Mouse (Mus musculus): ENCODE results near the gene Fgf12. TPM values are rescaled to one million over a fixed set of nuclear protein-coding genes. Genes with fewer than 3 reads are reported as not detected.
A peak's percentile ranks its signal among the peaks of the same experiment; 100 is the strongest.

Gene Fgf12
- polyA plus RNA-seq, 1 experiment from 2014 or later = 67.3 TPM

GRCm38 (mm10) chr16:28696851-28697250 lies 56.0 kb downstream of the Fgf12 start:
- H3K4me2 ChIP-seq (ENCODE audit: low read length) = no peak overlapping the region
- H3K4me1 ChIP-seq (ENCODE audit: control insufficient read depth, insufficient read depth, low read depth, low read length) = no peaks in the 10 kb centered on the region
- H3K27ac ChIP-seq (ENCODE audit: low read depth, low read length) = no peak overlapping the region
- H3K4me3 ChIP-seq (ENCODE audit: low read length) = no peak overlapping the region
- no peak for ATAC-seq
- no peak overlapping the region for H3K9ac ChIP-seq (ENCODE audit: low read depth, low read length)
- no peaks in the 10 kb centered on the region for H3K27me3 ChIP-seq (replicated peaks; ENCODE audit: control insufficient read depth, insufficient read depth, low read length)
- WGBS = 88% methylated on average over 3 of the region's 3 CpGs
- no peaks in the 10 kb centered on the region for H3K36me3 ChIP-seq (ENCODE audit: control insufficient read depth, insufficient read depth, low read length)
- no peaks in the 10 kb centered on the region for H3K9me3 ChIP-seq (ENCODE audit: control insufficient read depth, low read length)

GRCm38 (mm10) chr16:28694113-28694899 lies 58.6 kb downstream of the Fgf12 start:
- no peaks in the 10 kb centered on the region for H3K27me3 ChIP-seq (replicated peaks; ENCODE audit: control insufficient read depth, insufficient read depth, low read length)
- peak overlapping the region; percentile 19 for H3K27ac ChIP-seq (ENCODE audit: low read depth, low read length)
- 55% methylated on average over 15 of the region's 15 CpGs for WGBS
- no peak for ATAC-seq
- H3K4me2 ChIP-seq (ENCODE audit: low read length) = peak overlapping the region; percentile 33; the same call in 1 of the 2 replicates
- H3K9me3 ChIP-seq (ENCODE audit: control insufficient read depth, low read length) = no peaks in the 10 kb centered on the region
- no peaks in the 10 kb centered on the region for H3K4me1 ChIP-seq (ENCODE audit: control insufficient read depth, insufficient read depth, low read depth, low read length)
- H3K4me3 ChIP-seq (ENCODE audit: low read length) = no peak overlapping the region
- no peak overlapping the region for H3K9ac ChIP-seq (ENCODE audit: low read depth, low read length)
- H3K36me3 ChIP-seq (ENCODE audit: control insufficient read depth, insufficient read depth, low read length) = no peaks in the 10 kb centered on the region

DNA sequence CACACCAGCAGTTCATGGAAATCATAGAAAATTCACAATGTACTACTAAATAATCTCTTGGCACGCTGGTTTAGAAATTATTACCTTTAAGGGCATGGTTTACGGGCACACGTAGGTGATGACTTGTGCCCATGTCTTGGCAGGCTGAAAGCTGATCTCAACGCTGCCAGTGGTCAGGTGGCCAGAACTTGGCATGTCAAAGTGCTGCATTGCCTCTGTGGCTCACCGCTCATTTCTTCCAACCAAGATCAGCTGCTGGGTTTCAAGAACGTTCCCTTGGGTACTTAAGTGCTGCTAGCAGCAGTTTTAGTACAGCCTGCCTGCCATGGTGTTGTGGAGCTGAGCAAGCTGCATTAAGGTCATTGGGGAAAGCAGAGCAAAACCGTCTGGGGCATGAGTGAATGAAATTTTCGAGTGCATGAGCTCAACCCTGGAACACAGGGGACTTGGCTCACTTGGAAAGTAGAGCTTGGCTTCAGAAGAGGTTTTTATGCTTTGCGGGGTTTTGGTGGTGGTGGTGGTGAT lies 63.9 kb downstream of the Fgf12 start:
- Histone ChIP-seq H3K27ac (ENCODE audit: low read depth, low read length) (no peak overlapping the region), H3K9ac (ENCODE audit: low read depth, low read length) (no peak overlapping the region), H3K27me3 (replicated peaks; ENCODE audit: control insufficient read depth, insufficient read depth, low read length) (no peaks in the 10 kb centered on the region), H3K4me1 (ENCODE audit: control insufficient read depth, insufficient read depth, low read depth, low read length) (no peaks in the 10 kb centered on the region), H3K4me3 (ENCODE audit: low read length) (no peak overlapping the region), H3K36me3 (ENCODE audit: control insufficient read depth, insufficient read depth, low read length) (no peaks in the 10 kb centered on the region), H3K9me3 (ENCODE audit: control insufficient read depth, low read length) (no peaks in the 10 kb centered on the region), H3K4me2 (ENCODE audit: low read length) (no peak overlapping the region)
- ATAC-seq = no peak
- WGBS = 91% methylated on average over 9 of the region's 9 CpGs

- Histone ChIP-seq H3K4me3 (ENCODE audit: low read length) (no peak overlapping the region), H3K27ac (ENCODE audit: low read depth, low read length) (no peak overlapping the region), H3K9ac (ENCODE audit: low read depth, low read length) (no peak overlapping the region), H3K9me3 (ENCODE audit: control insufficient read depth, low read length) (no peaks in the 10 kb centered on the region), H3K27me3 (replicated peaks; ENCODE audit: control insufficient read depth, insufficient read depth, low read length) (no peaks in the 10 kb centered on the region), H3K4me1 (ENCODE audit: control insufficient read depth, insufficient read depth, low read depth, low read length) (no peaks in the 10 kb centered on the region), H3K4me2 (ENCODE audit: low read length) (no peak overlapping the region), H3K36me3 (ENCODE audit: control insufficient read depth, insufficient read depth, low read length) (no peaks in the 10 kb centered on the region)
- ATAC-seq = no peak
- 95% methylated on average over 3 of the region's 3 CpGs for WGBS
Measured at GRCm38 (mm10) chr16:28681625-28682024, 71.2 kb downstream of the Fgf12 start.

- Histone ChIP-seq H3K4me3 (ENCODE audit: low read length) (no peak overlapping the region), H3K4me2 (ENCODE audit: low read length) (no peak overlapping the region), H3K27ac (ENCODE audit: low read depth, low read length) (no peak overlapping the region), H3K9ac (ENCODE audit: low read depth, low read length) (no peak overlapping the region), H3K4me1 (ENCODE audit: control insufficient read depth, insufficient read depth, low read depth, low read length) (no peaks in the 10 kb centered on the region), H3K36me3 (ENCODE audit: control insufficient read depth, insufficient read depth, low read length) (no peaks in the 10 kb centered on the region), H3K27me3 (replicated peaks; ENCODE audit: control insufficient read depth, insufficient read depth, low read length) (no peaks in the 10 kb centered on the region), H3K9me3 (ENCODE audit: control insufficient read depth, low read length) (no peaks in the 10 kb centered on the region)
- WGBS = 76% methylated on average over 5 of the region's 5 CpGs
- peak; percentile 72 for ATAC-seq
Measured at GRCm38 (mm10) chr16:28668815-28669347, 84.0 kb downstream of the Fgf12 start.

GRCm38 (mm10) chr16:28652640-28653039 lies 100.2 kb downstream of the Fgf12 start:
- H3K9me3 ChIP-seq (ENCODE audit: control insufficient read depth, low read length) = no peaks in the 10 kb centered on the region
- no peak overlapping the region for H3K27ac ChIP-seq (ENCODE audit: low read depth, low read length)
- WGBS = 83% methylated on average over 10 of the region's 10 CpGs
- peaks cover 3% of the 10 kb centered on the region for H3K4me1 ChIP-seq (ENCODE audit: control insufficient read depth, insufficient read depth, low read depth, low read length)
- H3K4me2 ChIP-seq (ENCODE audit: low read length) = no peak overlapping the region
- no peak overlapping the region for H3K9ac ChIP-seq (ENCODE audit: low read depth, low read length)
- H3K4me3 ChIP-seq (ENCODE audit: low read length) = no peak overlapping the region
- H3K27me3 ChIP-seq (replicated peaks; ENCODE audit: control insufficient read depth, insufficient read depth, low read length) = no peaks in the 10 kb centered on the region
- H3K36me3 ChIP-seq (ENCODE audit: control insufficient read depth, insufficient read depth, low read length) = no peaks in the 10 kb centered on the region
- ATAC-seq = no peak

DNA sequence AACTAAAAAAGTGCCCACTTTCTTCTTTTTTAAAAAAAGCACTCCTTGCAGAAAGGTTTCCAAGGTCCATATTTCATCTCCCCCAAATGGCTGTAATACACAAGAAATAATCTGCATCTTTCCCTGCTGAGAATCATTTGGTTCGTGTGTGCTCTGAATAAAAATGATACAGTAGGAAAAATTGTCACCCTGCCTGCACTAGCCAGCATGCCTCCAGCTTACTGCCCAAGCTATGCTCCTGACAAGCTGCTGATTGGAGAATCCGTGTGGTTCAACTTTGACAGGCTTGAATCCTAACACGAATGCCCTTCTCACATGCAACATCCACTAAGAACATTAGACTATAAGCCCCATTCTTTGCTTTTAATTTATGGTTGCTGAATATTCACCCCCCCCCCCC lies 102.3 kb downstream of the Fgf12 start:
- H3K4me1 ChIP-seq (ENCODE audit: control insufficient read depth, insufficient read depth, low read depth, low read length) = peaks cover 3% of the 10 kb centered on the region
- ATAC-seq = peak; percentile 27; the same call in 1 of the 2 replicates

DNA sequence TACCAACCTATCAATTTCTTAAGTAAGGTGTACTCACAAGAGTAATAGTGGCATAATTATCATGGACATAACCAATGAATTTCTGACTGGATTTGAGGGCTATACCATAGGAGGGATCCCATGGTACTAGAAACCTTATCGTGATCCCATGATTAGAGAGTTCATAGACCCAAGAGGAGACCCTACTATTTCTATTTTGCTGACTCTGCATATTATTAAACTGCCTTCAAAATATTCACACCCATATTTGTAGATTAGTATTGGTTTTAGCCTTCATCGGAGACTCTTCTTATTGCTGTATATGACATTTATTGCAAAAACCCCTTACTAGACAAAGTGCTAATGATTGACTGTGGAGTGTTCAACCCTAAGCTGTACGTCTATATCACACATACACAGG lies 107.8 kb downstream of the Fgf12 start:
- Histone ChIP-seq H3K36me3 (ENCODE audit: control insufficient read depth, insufficient read depth, low read length) (no peaks in the 10 kb centered on the region), H3K4me1 (ENCODE audit: control insufficient read depth, insufficient read depth, low read depth, low read length) (no peaks in the 10 kb centered on the region), H3K9ac (ENCODE audit: low read depth, low read length) (no peak overlapping the region), H3K27me3 (replicated peaks; ENCODE audit: control insufficient read depth, insufficient read depth, low read length) (no peaks in the 10 kb centered on the region), H3K4me2 (ENCODE audit: low read length) (no peak overlapping the region), H3K4me3 (ENCODE audit: low read length) (no peak overlapping the region), H3K27ac (ENCODE audit: low read depth, low read length) (no peak overlapping the region), H3K9me3 (ENCODE audit: control insufficient read depth, low read length) (no peaks in the 10 kb centered on the region)
- 96% methylated on average over 3 of the region's 3 CpGs for WGBS
- no peak for ATAC-seq

More for the DNA sequence above, 102.3 kb downstream of the Fgf12 start:
- Histone ChIP-seq H3K9ac (ENCODE audit: low read depth, low read length) (no peak overlapping the region), H3K27ac (ENCODE audit: low read depth, low read length) (no peak overlapping the region), H3K4me3 (ENCODE audit: low read length) (no peak overlapping the region), H3K4me2 (ENCODE audit: low read length) (no peak overlapping the region), H3K27me3 (replicated peaks; ENCODE audit: control insufficient read depth, insufficient read depth, low read length) (no peaks in the 10 kb centered on the region), H3K36me3 (ENCODE audit: control insufficient read depth, insufficient read depth, low read length) (no peaks in the 10 kb centered on the region), H3K9me3 (ENCODE audit: control insufficient read depth, low read length) (no peaks in the 10 kb centered on the region)
- WGBS = 57% methylated on average over 3 of the region's 3 CpGs

- Histone ChIP-seq H3K36me3 (ENCODE audit: control insufficient read depth, insufficient read depth, low read length) (no peaks in the 10 kb centered on the region), H3K4me2 (ENCODE audit: low read length) (no peak overlapping the region), H3K4me3 (ENCODE audit: low read length) (no peak overlapping the region), H3K9me3 (ENCODE audit: control insufficient read depth, low read length) (no peaks in the 10 kb centered on the region), H3K9ac (ENCODE audit: low read depth, low read length) (no peak overlapping the region), H3K4me1 (ENCODE audit: control insufficient read depth, insufficient read depth, low read depth, low read length) (no peaks in the 10 kb centered on the region), H3K27me3 (replicated peaks; ENCODE audit: control insufficient read depth, insufficient read depth, low read length) (no peaks in the 10 kb centered on the region), H3K27ac (ENCODE audit: low read depth, low read length) (no peak overlapping the region)
- ATAC-seq = no peak
- WGBS = 89% methylated on average over 5 of the region's 5 CpGs
Measured at GRCm38 (mm10) chr16:28631721-28632120, 121.1 kb downstream of the Fgf12 start.
